11 mouse cellular contexts compared by ENCODE assay signal in genomic region chr11:8068873-8069272, GRCm38 (mm10).
A peak's percentile ranks its signal among the peaks of the same experiment; 100 is the strongest.
DNase-seq lines count a peak whose midpoint lies in the region; ATAC-seq and TF ChIP-seq lines count a peak whose summit lies in the region.
"Had no signal": no experiment of that assay in that cellular context is flagged by ENCODE, and none has a peak within 500 bp of the region (broad histone marks: within the 10 kb centered on the region; RNA-seq: fewer than 3 reads in every experiment).

No protein-coding gene starts in this region.

- no peak overlapping the region for H3K27ac ChIP-seq in hindbrain, embryonic 11.5 days (ENCODE audit: low read depth, low read length)
- no peak overlapping the region for H3K27ac ChIP-seq in hindbrain, embryonic 12.5 days
- no peak overlapping the region for H3K27ac ChIP-seq in hindbrain, embryonic 15.5 days (replicated peaks)
- H3K27ac ChIP-seq in left cerebral cortex, adult 2 months, result no peak overlapping the region
- H3K27ac ChIP-seq: embryonic facial prominence, embryonic 13.5 days had no signal

- WGBS in hindbrain, embryonic 11.5 days, result 26% methylated on average over 3 of the region's 3 CpGs
- WGBS in hindbrain, embryonic 12.5 days, result 14% methylated on average over 3 of the region's 3 CpGs
- WGBS in hindbrain, embryonic 15.5 days, result 14% methylated on average over 3 of the region's 3 CpGs

- no peaks in the 10 kb centered on the region for H3K9me3 ChIP-seq in hindbrain, embryonic 11.5 days (ENCODE audit: control insufficient read depth, low read length)
- H3K9me3 ChIP-seq in hindbrain, embryonic 12.5 days (replicated peaks), result no peaks in the 10 kb centered on the region
- no peaks in the 10 kb centered on the region for H3K9me3 ChIP-seq in hindbrain, embryonic 15.5 days
- H3K9me3 ChIP-seq: embryonic facial prominence, embryonic 13.5 days; megakaryocyte, embryonic 14.5 days had no signal

- H3K27me3 ChIP-seq in hindbrain, embryonic 11.5 days (ENCODE audit: control insufficient read depth, insufficient read depth, low read length), result no peaks in the 10 kb centered on the region
- no peaks in the 10 kb centered on the region for H3K27me3 ChIP-seq in hindbrain, embryonic 12.5 days
- no peaks in the 10 kb centered on the region for H3K27me3 ChIP-seq in hindbrain, embryonic 15.5 days
- H3K27me3 ChIP-seq: embryonic facial prominence, embryonic 13.5 days; megakaryocyte, embryonic 14.5 days had no signal

- no peak overlapping the region for H3K9ac ChIP-seq in hindbrain, embryonic 11.5 days (ENCODE audit: low read depth, low read length)
- no peak overlapping the region for H3K9ac ChIP-seq in hindbrain, embryonic 12.5 days
- H3K9ac ChIP-seq in hindbrain, embryonic 15.5 days, result no peak overlapping the region
- H3K9ac ChIP-seq: embryonic facial prominence, embryonic 13.5 days had no signal

- H3K36me3 ChIP-seq in hindbrain, embryonic 11.5 days (ENCODE audit: control insufficient read depth, insufficient read depth, low read length), result no peaks in the 10 kb centered on the region
- no peaks in the 10 kb centered on the region for H3K36me3 ChIP-seq in hindbrain, embryonic 12.5 days
- no peaks in the 10 kb centered on the region for H3K36me3 ChIP-seq in hindbrain, embryonic 15.5 days
- H3K36me3 ChIP-seq: embryonic facial prominence, embryonic 13.5 days had no signal

- no peak overlapping the region for H3K4me2 ChIP-seq in hindbrain, embryonic 11.5 days (replicated peaks; ENCODE audit: low read depth, low read length)
- H3K4me2 ChIP-seq in hindbrain, embryonic 12.5 days (replicated peaks), result no peak overlapping the region
- no peak overlapping the region for H3K4me2 ChIP-seq in hindbrain, embryonic 15.5 days
- H3K4me2 ChIP-seq: embryonic facial prominence, embryonic 13.5 days had no signal

- no peaks in the 10 kb centered on the region for H3K4me1 ChIP-seq in hindbrain, embryonic 11.5 days (replicated peaks; ENCODE audit: control insufficient read depth, insufficient read depth, low read length)
- H3K4me1 ChIP-seq in hindbrain, embryonic 12.5 days, result no peaks in the 10 kb centered on the region
- no peaks in the 10 kb centered on the region for H3K4me1 ChIP-seq in hindbrain, embryonic 15.5 days (replicated peaks)
- H3K4me1 ChIP-seq: megakaryocyte, embryonic 14.5 days had no signal

- peak; percentile 11 for DNase-seq in hindbrain, embryonic 11.5 days (ENCODE audit: low spot score)
- DNase-seq in retina, postnatal 1 day, result peak; percentile 9
- no peak for DNase-seq in retina, embryonic 14.5 days (ENCODE audit: low spot score)
- no peak for DNase-seq in left cerebral cortex, adult 2 months (ENCODE audit: extremely low spot score in 1 of 2, low spot score in 2 of 2)
- DNase-seq in layer of hippocampus, adult 9-10 months (ENCODE audit: low spot score), result no peak
- DNase-seq: thymus, adult 2 months had no signal

- intact Hi-C loops in left cerebral cortex, adult 2 months (cut with DNase I), result no loop called here

- H3K4me3 ChIP-seq in hindbrain, embryonic 11.5 days (ENCODE audit: low read depth, low read length), result no peak overlapping the region
- H3K4me3 ChIP-seq in hindbrain, embryonic 12.5 days, result no peak overlapping the region
- H3K4me3 ChIP-seq in hindbrain, embryonic 15.5 days, result no peak overlapping the region
- no peak overlapping the region for H3K4me3 ChIP-seq in left cerebral cortex, adult 2 months
- H3K4me3 ChIP-seq: embryonic facial prominence, embryonic 13.5 days; megakaryocyte, embryonic 14.5 days had no signal

- ATAC-seq in hindbrain, embryonic 11.5 days (ENCODE audit: low FRiP score), result peak; percentile 52; the same call in 1 of the 2 replicates
- no peak; the same call in 1 of the 2 replicates for ATAC-seq in hindbrain, embryonic 12.5 days (ENCODE audit: low FRiP score)
- 0 out of 2 replicates have a peak, but pooled peaks have one; percentile 23 for ATAC-seq in hindbrain, embryonic 15.5 days (ENCODE audit: low FRiP score, low read depth)
- no peak for ATAC-seq in granulocyte monocyte progenitor cell, adult 5-6 weeks (replicated peaks; ENCODE audit: poor library complexity, severe bottlenecking)

- TF ChIP-seq CTCF in left cerebral cortex, adult 2 months (IDR thresholded peaks at IDR 0.05), result no peak

Comparison
In these comparisons a context has a peak if more than half of its experiments do, and no peak if none do; other contexts are left out.
1. ATAC-seq: peak in hindbrain, embryonic 11.5 days (single experiment) and hindbrain, embryonic 15.5 days (single experiment); none in hindbrain, embryonic 12.5 days (single experiment) and granulocyte monocyte progenitor cell, adult 5-6 weeks (single experiment).
2. DNase-seq: peak in hindbrain, embryonic 11.5 days (single experiment) and retina, postnatal 1 day (single experiment); none in retina, embryonic 14.5 days (single experiment), left cerebral cortex, adult 2 months (0 of 2) and layer of hippocampus, adult 9-10 months (single experiment).